Mouse (Mus musculus): ENCODE measurements around the gene Camk2g.
A peak's percentile ranks its signal among the peaks of the same experiment; 100 is the strongest.

Gene Camk2g

GRCm38 (mm10) chr14:20809349-20809748, 15.5 kb upstream of the Camk2g start:
- no peak for DNase-seq (ENCODE audit: low read depth, low spot score)

GRCm38 (mm10) chr14:20806116-20806840, 12.4 kb upstream of the Camk2g start:
- DNase-seq (ENCODE audit: low read depth, low spot score): no peak

GRCm38 (mm10) chr14:20804964-20805672, 11.2 kb upstream of the Camk2g start:
- DNase-seq (ENCODE audit: low read depth, low spot score): no peak

GRCm38 (mm10) chr14:20804481-20804880, 10.6 kb upstream of the Camk2g start:
- DNase-seq (ENCODE audit: low read depth, low spot score): no peak

- DNase-seq (ENCODE audit: low read depth, low spot score): peak; percentile 78
These were observed 9.7 kb upstream of the Camk2g start for GRCm38 (mm10) chr14:20803606-20803938.

GRCm38 (mm10) chr14:20802926-20803605, 9.2 kb upstream of the Camk2g start:
- no peak for DNase-seq (ENCODE audit: low read depth, low spot score)

- peak; percentile 86 for DNase-seq (ENCODE audit: low read depth, low spot score)
These were observed 4.9 kb upstream of the Camk2g start for GRCm38 (mm10) chr14:20798761-20799160.

GRCm38 (mm10) chr14:20798300-20798699, 4.4 kb upstream of the Camk2g start:
- DNase-seq (ENCODE audit: low read depth, low spot score): no peak

- DNase-seq (ENCODE audit: low read depth, low spot score): no peak
These were observed 2.8 kb upstream of the Camk2g start for GRCm38 (mm10) chr14:20796643-20797042.

GRCm38 (mm10) chr14:20796170-20796569, 2.3 kb upstream of the Camk2g start:
- peak; percentile 75 for DNase-seq (ENCODE audit: low read depth, low spot score)

GRCm38 (mm10) chr14:20795423-20796152, 1.7 kb upstream of the Camk2g start:
- DNase-seq (ENCODE audit: low read depth, low spot score): peak; percentile 51

GRCm38 (mm10) chr14:20794589-20794988, 701 bp upstream of the Camk2g start:
- no peak for DNase-seq (ENCODE audit: low read depth, low spot score)

GRCm38 (mm10) chr14:20792922-20793757, 748 bp downstream of the Camk2g start:
- peak; percentile 61 for DNase-seq (ENCODE audit: low read depth, low spot score)

- DNase-seq (ENCODE audit: low read depth, low spot score): no peak
These were observed 1.5 kb downstream of the Camk2g start for GRCm38 (mm10) chr14:20792243-20792921.

- DNase-seq (ENCODE audit: low read depth, low spot score): no peak
These were observed 2.2 kb downstream of the Camk2g start for GRCm38 (mm10) chr14:20791511-20792242.

- DNase-seq (ENCODE audit: low read depth, low spot score): no peak
These were observed 2.9 kb downstream of the Camk2g start for GRCm38 (mm10) chr14:20790996-20791395.

- no peak for DNase-seq (ENCODE audit: low read depth, low spot score)
These were observed 3.4 kb downstream of the Camk2g start for GRCm38 (mm10) chr14:20790445-20790844.

GRCm38 (mm10) chr14:20789593-20789992, 4.3 kb downstream of the Camk2g start:
- no peak for DNase-seq (ENCODE audit: low read depth, low spot score)

GRCm38 (mm10) chr14:20788151-20788550, 5.7 kb downstream of the Camk2g start:
- no peak for DNase-seq (ENCODE audit: low read depth, low spot score)

GRCm38 (mm10) chr14:20786611-20787015, 7.3 kb downstream of the Camk2g start:
- DNase-seq (ENCODE audit: low read depth, low spot score): no peak
